In genomic region chr12:80498356-80498755, GRCm38 (mm10) we compare ENCODE assay signal across 14 mouse cellular contexts. TPM values are rescaled to one million over a fixed set of nuclear protein-coding genes. Genes with fewer than 3 reads are reported as not detected.
DNase-seq lines count a peak whose midpoint lies in the region; ATAC-seq and TF ChIP-seq lines count a peak whose summit lies in the region.
"Had no signal": no experiment of that assay in that cellular context is flagged by ENCODE, and none has a peak within 500 bp of the region (broad histone marks: within the 10 kb centered on the region; RNA-seq: fewer than 3 reads in every experiment).

No protein-coding gene starts in this region.

- no peak for ATAC-seq in heart, postnatal 0 days (ENCODE audit: insufficient read depth, low read depth)
- no peak for ATAC-seq in heart, embryonic 12.5 days (ENCODE audit: insufficient number of reproducible peaks, low FRiP score)
- ATAC-seq in liver, postnatal 0 days = no peak
- no peak for ATAC-seq in liver, embryonic 11.5 days (replicated peaks; ENCODE audit: low FRiP score)

- no peak for TF ChIP-seq EP300 in heart, postnatal 0 days (IDR thresholded peaks at IDR 0.05; ENCODE audit: low read depth)
- TF ChIP-seq EP300 in liver, postnatal 0 days (IDR thresholded peaks at IDR 0.05; ENCODE audit: low read depth) = no peak

- peak; percentile 36 for DNase-seq in heart, postnatal 0 days (ENCODE audit: low spot score)
- DNase-seq in liver, postnatal 0 days = no peak
- DNase-seq in liver, embryonic 11.5 days (ENCODE audit: low spot score) = no peak
- DNase-seq in MN1 (ENCODE audit: low spot score) = peak; percentile 36
- DNase-seq in lung, postnatal 36 days = peak; percentile 12
- no peak for DNase-seq in c-Kit-positive CD71-positive TER-119-positive erythroid progenitor cells, embryonic 14.5 days (ENCODE audit: low spot score)
- DNase-seq: adrenal gland, adult 8-10 months; thymus, postnatal 25 days had no signal

- no peak overlapping the region for H3K27ac ChIP-seq in heart, postnatal 0 days (ENCODE audit: low read depth)
- no peak overlapping the region for H3K27ac ChIP-seq in heart, embryonic 12.5 days (ENCODE audit: poor library complexity, severe bottlenecking)
- no peak overlapping the region for H3K27ac ChIP-seq in liver, postnatal 0 days (ENCODE audit: low read depth)
- H3K27ac ChIP-seq in liver, embryonic 11.5 days (ENCODE audit: low read depth, low read length) = no peak overlapping the region
- H3K27ac ChIP-seq: embryonic facial prominence, embryonic 15.5 days; hindbrain, embryonic 13.5 days; limb, embryonic 12.5 days had no signal

- H3K27me3 ChIP-seq in heart, postnatal 0 days (ENCODE audit: control insufficient read depth, insufficient read depth, low read length) = no peaks in the 10 kb centered on the region
- no peaks in the 10 kb centered on the region for H3K27me3 ChIP-seq in heart, embryonic 12.5 days (replicated peaks)
- H3K27me3 ChIP-seq in liver, postnatal 0 days (ENCODE audit: insufficient read depth, low read length) = no peaks in the 10 kb centered on the region
- H3K27me3 ChIP-seq in liver, embryonic 11.5 days (replicated peaks; ENCODE audit: control insufficient read depth, insufficient read depth, low read length) = no peaks in the 10 kb centered on the region
- H3K27me3 ChIP-seq: embryonic facial prominence, embryonic 15.5 days; hindbrain, embryonic 13.5 days; limb, embryonic 12.5 days had no signal

- no peak overlapping the region for H3K4me2 ChIP-seq in heart, postnatal 0 days (ENCODE audit: low read depth, low read length)
- no peak overlapping the region for H3K4me2 ChIP-seq in heart, embryonic 12.5 days
- no peak overlapping the region for H3K4me2 ChIP-seq in liver, postnatal 0 days (ENCODE audit: low read depth, low read length)
- no peak overlapping the region for H3K4me2 ChIP-seq in liver, embryonic 11.5 days
- H3K4me2 ChIP-seq: embryonic facial prominence, embryonic 15.5 days; heart, embryonic 11.5 days; hindbrain, embryonic 13.5 days; limb, embryonic 12.5 days had no signal

- WGBS in heart, postnatal 0 days = 53% methylated on average over 4 of the region's 4 CpGs
- WGBS in heart, embryonic 12.5 days = 60% methylated on average over 4 of the region's 4 CpGs
- WGBS in liver, postnatal 0 days (ENCODE audit: insufficient replicate concordance) = 61% methylated on average over 4 of the region's 4 CpGs
- 65% methylated on average over 4 of the region's 4 CpGs for WGBS in liver, embryonic 11.5 days

- no peaks in the 10 kb centered on the region for H3K9me3 ChIP-seq in heart, postnatal 0 days (replicated peaks; ENCODE audit: control insufficient read depth, low read length)
- H3K9me3 ChIP-seq in heart, embryonic 12.5 days (replicated peaks) = peaks cover 3% of the 10 kb centered on the region
- no peaks in the 10 kb centered on the region for H3K9me3 ChIP-seq in liver, postnatal 0 days (ENCODE audit: low read length)
- H3K9me3 ChIP-seq in liver, embryonic 11.5 days (ENCODE audit: control insufficient read depth, low read length) = no peaks in the 10 kb centered on the region
- H3K9me3 ChIP-seq: embryonic facial prominence, embryonic 15.5 days; hindbrain, embryonic 13.5 days; limb, embryonic 12.5 days had no signal

- 0 out of 2 replicates have a peak, but pooled peaks cover 3% of the 10 kb centered on the region for H3K36me3 ChIP-seq in heart, postnatal 0 days (replicated peaks; ENCODE audit: control insufficient read depth, insufficient read depth, low read length)
- H3K36me3 ChIP-seq in heart, embryonic 12.5 days = peaks cover 6% of the 10 kb centered on the region
- H3K36me3 ChIP-seq in liver, postnatal 0 days (replicated peaks; ENCODE audit: insufficient read depth, low read length) = no peaks in the 10 kb centered on the region
- no peaks in the 10 kb centered on the region for H3K36me3 ChIP-seq in liver, embryonic 11.5 days (ENCODE audit: control insufficient read depth, insufficient read depth, low read length)

- no peaks in the 10 kb centered on the region for H3K4me1 ChIP-seq in heart, postnatal 0 days (ENCODE audit: control insufficient read depth, insufficient read depth)
- H3K4me1 ChIP-seq in heart, embryonic 12.5 days (replicated peaks) = no peaks in the 10 kb centered on the region
- 0 out of 2 replicates have a peak, but pooled peaks cover 3% of the 10 kb centered on the region for H3K4me1 ChIP-seq in liver, postnatal 0 days (ENCODE audit: insufficient read depth)
- no peaks in the 10 kb centered on the region for H3K4me1 ChIP-seq in liver, embryonic 11.5 days (replicated peaks; ENCODE audit: control insufficient read depth, insufficient read depth, low read length)
- H3K4me1 ChIP-seq: embryonic facial prominence, embryonic 15.5 days; hindbrain, embryonic 13.5 days; limb, embryonic 12.5 days had no signal

- TF ChIP-seq CTCF in heart, postnatal 0 days (IDR thresholded peaks at IDR 0.05; ENCODE audit: low read depth) = peak; percentile 52
- peak; percentile 35 for TF ChIP-seq CTCF in liver, postnatal 0 days (IDR thresholded peaks at IDR 0.05; ENCODE audit: low read depth)

- H3K4me3 ChIP-seq in heart, postnatal 0 days (ENCODE audit: low read depth, low read length) = no peak overlapping the region
- H3K4me3 ChIP-seq in heart, embryonic 12.5 days = no peak overlapping the region
- no peak overlapping the region for H3K4me3 ChIP-seq in liver, postnatal 0 days (ENCODE audit: low read depth, low read length)
- no peak overlapping the region for H3K4me3 ChIP-seq in liver, embryonic 11.5 days (ENCODE audit: low read depth, low read length)
- H3K4me3 ChIP-seq: embryonic facial prominence, embryonic 15.5 days; hindbrain, embryonic 13.5 days; limb, embryonic 12.5 days had no signal

- H3K9ac ChIP-seq in heart, postnatal 0 days (replicated peaks; ENCODE audit: low read depth, low read length) = no peak overlapping the region
- no peak overlapping the region for H3K9ac ChIP-seq in heart, embryonic 12.5 days
- H3K9ac ChIP-seq in liver, postnatal 0 days (replicated peaks) = no peak overlapping the region
- no peak overlapping the region for H3K9ac ChIP-seq in liver, embryonic 11.5 days (ENCODE audit: low read depth, low read length)
- H3K9ac ChIP-seq: embryonic facial prominence, embryonic 15.5 days; hindbrain, embryonic 13.5 days; limb, embryonic 12.5 days had no signal

RNA-seq across cellular contexts. Expression of gene Galnt16, which starts 19.7 kb away (rescaled TPM):
- 4.1 and 12.1 TPM in 2 replicates for total RNA-seq in heart, postnatal 0 days (2014; rRNA removed; ENCODE audit: low replicate concordance)
- 3.5 and 3.9 TPM in 2 replicates for polyA plus RNA-seq in heart, postnatal 0 days (2015; fragmentation: Nextera tagmentation; extraction: Ambion mirVana)
- 2.1 and 2.2 TPM in 2 replicates for polyA plus RNA-seq in heart, embryonic 12.5 days (2016; fragmentation: Nextera tagmentation; extraction: Ambion mirVana)
- 0.09 and 0.15 TPM in 2 replicates for polyA plus RNA-seq in liver, postnatal 0 days (2015; fragmentation: Nextera tagmentation; extraction: Ambion mirVana)
- polyA plus RNA-seq in liver, embryonic 11.5 days (2014; fragmentation: Nextera tagmentation; extraction: Ambion mirVana) = 0.92 TPM in 2 replicates
- total RNA-seq: megakaryocyte, adult 5-6 weeks had no signal

RNA-seq across cellular contexts. Expression of gene Exd2, which starts 35.5 kb away (rescaled TPM):
- 11.2 and 32.5 TPM in 2 replicates for total RNA-seq in heart, postnatal 0 days (2014; rRNA removed; ENCODE audit: low replicate concordance)
- polyA plus RNA-seq in heart, postnatal 0 days (2015; fragmentation: Nextera tagmentation; extraction: Ambion mirVana) = 6.8 and 7.7 TPM in 2 replicates
- polyA plus RNA-seq in heart, embryonic 12.5 days (2016; fragmentation: Nextera tagmentation; extraction: Ambion mirVana) = 19.6 and 21.9 TPM in 2 replicates
- polyA plus RNA-seq in liver, postnatal 0 days (2015; fragmentation: Nextera tagmentation; extraction: Ambion mirVana) = 3.4 and 3.6 TPM in 2 replicates
- 17.5 and 18.7 TPM in 2 replicates for polyA plus RNA-seq in liver, embryonic 11.5 days (2014; fragmentation: Nextera tagmentation; extraction: Ambion mirVana)

Comparison
In these comparisons a context has a peak if more than half of its experiments do, and no peak if none do; other contexts are left out.
1. DNase-seq: peak in heart, postnatal 0 days (single experiment), MN1 (single experiment) and lung, postnatal 36 days (single experiment); none in liver, postnatal 0 days (single experiment), liver, embryonic 11.5 days (single experiment) and c-Kit-positive CD71-positive TER-119-positive erythroid progenitor cells, embryonic 14.5 days (single experiment).